Mouse (Mus musculus): ENCODE data around the gene Psma6. TPM values are rescaled to one million over a fixed set of nuclear protein-coding genes. Genes with fewer than 3 reads are reported as not detected.

The Psma6 gene
- polyA plus RNA-seq, 1 experiment from 2014 or later, result 405 TPM

GRCm38 (mm10) chr12:55445583-55445982 lies 61.6 kb downstream of the Psma6 start:
- no peak overlapping the region for H3K9ac ChIP-seq
- no peak overlapping the region for H3K4me2 ChIP-seq
- peaks cover 40% of the 10 kb centered on the region for H3K4me1 ChIP-seq
- WGBS, result 64% methylated on average over 4 of the region's 4 CpGs
- no peak for ATAC-seq (replicated peaks; ENCODE audit: low FRiP score)
- H3K27ac ChIP-seq, result no peak overlapping the region
- H3K27me3 ChIP-seq, result no peaks in the 10 kb centered on the region
- no peak overlapping the region for H3K4me3 ChIP-seq (replicated peaks)
- H3K36me3 ChIP-seq, result no peaks in the 10 kb centered on the region
- H3K9me3 ChIP-seq (replicated peaks), result no peaks in the 10 kb centered on the region

GRCm38 (mm10) chr12:55446366-55446745 lies 62.3 kb downstream of the Psma6 start:
- Histone ChIP-seq H3K27ac (peak overlapping the region; percentile 88), H3K9me3 (replicated peaks) (no peaks in the 10 kb centered on the region), H3K4me3 (replicated peaks) (no peak overlapping the region), H3K27me3 (no peaks in the 10 kb centered on the region), H3K9ac (no peak overlapping the region), H3K4me1 (peaks cover 41% of the 10 kb centered on the region), H3K36me3 (no peaks in the 10 kb centered on the region), H3K4me2 (no peak overlapping the region)
- no peak for ATAC-seq (replicated peaks; ENCODE audit: low FRiP score)
- 89% methylated on average over 4 of the region's 4 CpGs for WGBS

GRCm38 (mm10) chr12:55446746-55447395 lies 62.8 kb downstream of the Psma6 start:
- Histone ChIP-seq H3K4me1 (peaks cover 41% of the 10 kb centered on the region), H3K27me3 (no peaks in the 10 kb centered on the region), H3K9me3 (replicated peaks) (no peaks in the 10 kb centered on the region), H3K27ac (peak overlapping the region; percentile 88), H3K4me2 (no peak overlapping the region), H3K36me3 (no peaks in the 10 kb centered on the region), H3K4me3 (replicated peaks) (no peak overlapping the region), H3K9ac (0 out of 2 replicates have a peak overlapping the region, but pooled peaks have one; percentile 7)
- 22% methylated on average over 13 of the region's 13 CpGs for WGBS
- peak; percentile 55 for ATAC-seq (replicated peaks; ENCODE audit: low FRiP score)

- 68% methylated on average over 11 of the region's 11 CpGs for WGBS
- Histone ChIP-seq H3K9me3 (replicated peaks) (no peaks in the 10 kb centered on the region), H3K4me1 (peaks cover 45% of the 10 kb centered on the region), H3K27me3 (no peaks in the 10 kb centered on the region), H3K4me3 (replicated peaks) (no peak overlapping the region), H3K36me3 (no peaks in the 10 kb centered on the region), H3K4me2 (no peak overlapping the region), H3K27ac (peak overlapping the region; percentile 88), H3K9ac (no peak overlapping the region)
- no peak for ATAC-seq (replicated peaks; ENCODE audit: low FRiP score)
These were observed 63.4 kb downstream of the Psma6 start for GRCm38 (mm10) chr12:55447396-55447760.

- WGBS, result 93% methylated on average over 2 of the region's 2 CpGs
- H3K27me3 ChIP-seq, result no peaks in the 10 kb centered on the region
- ATAC-seq (replicated peaks; ENCODE audit: low FRiP score), result no peak
These were observed 64.4 kb downstream of the Psma6 start for GRCm38 (mm10) chr12:55448457-55448856.

GRCm38 (mm10) chr12:55449048-55449447 lies 65.0 kb downstream of the Psma6 start:
- Histone ChIP-seq H3K27me3 (no peaks in the 10 kb centered on the region), H3K36me3 (no peaks in the 10 kb centered on the region), H3K4me3 (replicated peaks) (no peak overlapping the region), H3K9me3 (replicated peaks) (no peaks in the 10 kb centered on the region), H3K9ac (no peak overlapping the region), H3K27ac (no peak overlapping the region), H3K4me1 (peaks cover 42% of the 10 kb centered on the region), H3K4me2 (no peak overlapping the region)
- no peak for ATAC-seq (replicated peaks; ENCODE audit: low FRiP score)
- WGBS, result 98% methylated on average over 2 of the region's 2 CpGs

More at GRCm38 (mm10) chr12:55448457-55448856, 64.4 kb downstream of the Psma6 start:
- H3K27ac ChIP-seq, result no peak overlapping the region
- H3K36me3 ChIP-seq, result no peaks in the 10 kb centered on the region
- no peak overlapping the region for H3K4me2 ChIP-seq
- no peak overlapping the region for H3K4me3 ChIP-seq (replicated peaks)
- no peak overlapping the region for H3K9ac ChIP-seq
- H3K9me3 ChIP-seq (replicated peaks), result no peaks in the 10 kb centered on the region
- H3K4me1 ChIP-seq, result peaks cover 44% of the 10 kb centered on the region

- WGBS, result 36% methylated on average over 16 of the region's 16 CpGs
- H3K4me2 ChIP-seq, result peak overlapping the region; percentile 3; the same call in 1 of the 2 replicates
These were observed 66.4 kb downstream of the Psma6 start for GRCm38 (mm10) chr12:55450421-55450820.

GRCm38 (mm10) chr12:55452839-55453238 lies 68.8 kb downstream of the Psma6 start:
- H3K4me1 ChIP-seq, result peaks cover 26% of the 10 kb centered on the region
- 37% methylated on average over 5 of the region's 5 CpGs for WGBS
- ATAC-seq (replicated peaks; ENCODE audit: low FRiP score), result no peak
- no peak overlapping the region for H3K9ac ChIP-seq
- no peak overlapping the region for H3K4me3 ChIP-seq (replicated peaks)
- no peaks in the 10 kb centered on the region for H3K9me3 ChIP-seq (replicated peaks)
- no peaks in the 10 kb centered on the region for H3K27me3 ChIP-seq
- H3K36me3 ChIP-seq, result no peaks in the 10 kb centered on the region
- H3K4me2 ChIP-seq, result no peak overlapping the region
- peak overlapping the region; percentile 83 for H3K27ac ChIP-seq

More at GRCm38 (mm10) chr12:55450421-55450820, 66.4 kb downstream of the Psma6 start:
- Histone ChIP-seq H3K9me3 (replicated peaks) (no peaks in the 10 kb centered on the region), H3K4me1 (peaks cover 42% of the 10 kb centered on the region), H3K4me3 (replicated peaks) (no peak overlapping the region), H3K36me3 (no peaks in the 10 kb centered on the region), H3K9ac (no peak overlapping the region), H3K27me3 (no peaks in the 10 kb centered on the region), H3K27ac (0 out of 2 replicates have a peak overlapping the region, but pooled peaks have one; percentile 28)
- peak; percentile 44 for ATAC-seq (replicated peaks; ENCODE audit: low FRiP score)

- ATAC-seq (replicated peaks; ENCODE audit: low FRiP score), result no peak
- Histone ChIP-seq H3K27ac (no peak overlapping the region), H3K27me3 (no peaks in the 10 kb centered on the region), H3K9me3 (replicated peaks) (no peaks in the 10 kb centered on the region), H3K4me3 (replicated peaks) (no peak overlapping the region), H3K4me2 (no peak overlapping the region), H3K36me3 (no peaks in the 10 kb centered on the region), H3K4me1 (peaks cover 27% of the 10 kb centered on the region), H3K9ac (no peak overlapping the region)
- 62% methylated on average over 4 of the region's 4 CpGs for WGBS
These were observed 69.9 kb downstream of the Psma6 start for GRCm38 (mm10) chr12:55453924-55454323.

GRCm38 (mm10) chr12:55455206-55455605 lies 71.2 kb downstream of the Psma6 start:
- no peak overlapping the region for H3K27ac ChIP-seq
- H3K4me3 ChIP-seq (replicated peaks), result no peak overlapping the region
- H3K4me1 ChIP-seq, result peaks cover 24% of the 10 kb centered on the region
- H3K9me3 ChIP-seq (replicated peaks), result no peaks in the 10 kb centered on the region
- no peak for ATAC-seq (replicated peaks; ENCODE audit: low FRiP score)
- no peak overlapping the region for H3K4me2 ChIP-seq
- H3K9ac ChIP-seq, result no peak overlapping the region
- no peaks in the 10 kb centered on the region for H3K36me3 ChIP-seq
- no peaks in the 10 kb centered on the region for H3K27me3 ChIP-seq
- WGBS, result 93% methylated on average over 10 of the region's 10 CpGs

GRCm38 (mm10) chr12:55456136-55456535 lies 72.1 kb downstream of the Psma6 start:
- no peaks in the 10 kb centered on the region for H3K36me3 ChIP-seq
- H3K9ac ChIP-seq, result no peak overlapping the region
- no peaks in the 10 kb centered on the region for H3K9me3 ChIP-seq (replicated peaks)
- peaks cover 27% of the 10 kb centered on the region for H3K4me1 ChIP-seq
- no peak overlapping the region for H3K27ac ChIP-seq
- no peak for ATAC-seq (replicated peaks; ENCODE audit: low FRiP score)
- H3K4me3 ChIP-seq (replicated peaks), result no peak overlapping the region
- H3K27me3 ChIP-seq, result no peaks in the 10 kb centered on the region
- H3K4me2 ChIP-seq, result no peak overlapping the region
- WGBS, result 76% methylated on average over 3 of the region's 3 CpGs

- no peaks in the 10 kb centered on the region for H3K9me3 ChIP-seq (replicated peaks)
- peaks cover 34% of the 10 kb centered on the region for H3K4me1 ChIP-seq
- 90% methylated on average over 5 of the region's 5 CpGs for WGBS
- H3K27ac ChIP-seq, result no peak overlapping the region
- no peak overlapping the region for H3K4me2 ChIP-seq
- H3K9ac ChIP-seq, result no peak overlapping the region
- no peak for ATAC-seq (replicated peaks; ENCODE audit: low FRiP score)
- H3K27me3 ChIP-seq, result no peaks in the 10 kb centered on the region
- H3K4me3 ChIP-seq (replicated peaks), result no peak overlapping the region
- no peaks in the 10 kb centered on the region for H3K36me3 ChIP-seq
These were observed 72.9 kb downstream of the Psma6 start for GRCm38 (mm10) chr12:55456893-55457292.

GRCm38 (mm10) chr12:55459739-55460138 lies 75.7 kb downstream of the Psma6 start:
- Histone ChIP-seq H3K4me1 (peaks cover 44% of the 10 kb centered on the region), H3K27me3 (no peaks in the 10 kb centered on the region), H3K36me3 (no peaks in the 10 kb centered on the region), H3K4me3 (replicated peaks) (no peak overlapping the region), H3K9me3 (replicated peaks) (no peaks in the 10 kb centered on the region), H3K4me2 (no peak overlapping the region), H3K9ac (no peak overlapping the region), H3K27ac (no peak overlapping the region)
- 72% methylated on average over 8 of the region's 8 CpGs for WGBS
- no peak for ATAC-seq (replicated peaks; ENCODE audit: low FRiP score)

Data from kidney, embryonic 15.5 days (tissue).